In the genomic region with DNA sequence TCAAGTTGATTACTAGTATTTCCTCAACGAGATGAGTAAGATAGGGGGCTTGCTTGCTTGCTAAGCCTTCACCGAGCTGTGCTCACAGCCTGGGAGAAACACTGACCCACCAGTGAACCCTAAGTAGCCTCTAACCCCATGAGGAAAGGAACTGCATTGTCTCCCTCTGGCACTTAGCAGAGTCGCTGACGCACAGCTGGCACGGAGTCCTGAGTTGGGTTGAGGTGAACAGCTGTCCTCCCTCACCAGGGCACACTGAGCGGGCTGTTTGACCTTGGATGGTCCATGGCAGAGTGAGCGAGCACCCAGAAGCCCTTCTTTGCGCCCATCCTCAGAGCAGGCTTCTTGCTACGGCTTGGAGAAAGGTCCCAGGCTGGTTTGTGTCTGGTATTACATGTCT, we compare ENCODE assay signal across 14 mouse cellular contexts.
DNase-seq lines count a peak whose midpoint lies in the region; ATAC-seq and TF ChIP-seq lines count a peak whose summit lies in the region.
"Had no signal": no experiment of that assay in that cellular context is flagged by ENCODE, and none has a peak within 500 bp of the region (broad histone marks: within the 10 kb centered on the region; RNA-seq: fewer than 3 reads in every experiment).

No protein-coding gene starts in this region.

- H3K4me1 ChIP-seq in brown adipose tissue, adult 24 weeks (ENCODE audit: control insufficient read depth, insufficient read depth, insufficient read length, low read length), result peaks cover 48% of the 10 kb centered on the region
- peaks cover 26% of the 10 kb centered on the region for H3K4me1 ChIP-seq in intestine, embryonic 16.5 days (ENCODE audit: control insufficient read depth, insufficient read depth, low read length)

- 79% methylated on average over 9 of the region's 9 CpGs for WGBS in intestine, embryonic 16.5 days

- H3K36me3 ChIP-seq in intestine, embryonic 16.5 days (ENCODE audit: control insufficient read depth, insufficient read depth, low read length), result no peaks in the 10 kb centered on the region
- H3K36me3 ChIP-seq: forebrain, embryonic 12.5 days; heart, embryonic 13.5 days; liver, embryonic 13.5 days had no signal

- peak; percentile 64 to 69 for DNase-seq in heart, adult 18-20 months
- no peak for DNase-seq in heart, adult 8-10 months (ENCODE audit: low spot score)
- DNase-seq in left cerebral cortex, adult 2 months (ENCODE audit: extremely low spot score in 1 of 2, low spot score in 2 of 2), result no peak
- DNase-seq in left cerebral cortex, postnatal 10 days (ENCODE audit: extremely low spot score in 1 of 2, low spot score in 2 of 2), result no peak
- peak; percentile 48 to 50 for DNase-seq in heart, postnatal 36 days
- no peak for DNase-seq in ovary, postnatal 36 days (ENCODE audit: low spot score)
- DNase-seq: kidney, adult 2 months; liver, embryonic 13.5 days; right cerebral cortex, postnatal 4 days had no signal

- intact Hi-C loops in left cerebral cortex, adult 2 months (cut with DNase I), result no loop called here
- intact Hi-C loops in left cerebral cortex, postnatal 10 days (cut with DNase I), result loop anchor here (5.0 kb wide), 1 partner anchor 88 kb away; the partner anchor contains the start of gene Zfp36l2
- intact Hi-C loops in heart, postnatal 36 days (cut with DNase I), result no loop called here

- TF ChIP-seq CTCF in left cerebral cortex, adult 2 months (IDR thresholded peaks at IDR 0.05), result no peak

- H3K9ac ChIP-seq in intestine, embryonic 16.5 days (ENCODE audit: low read depth, low read length), result no peak overlapping the region
- H3K9ac ChIP-seq: forebrain, embryonic 12.5 days; liver, embryonic 13.5 days had no signal

- no peaks in the 10 kb centered on the region for H3K27me3 ChIP-seq in intestine, embryonic 16.5 days (replicated peaks; ENCODE audit: control insufficient read depth, insufficient read depth, low read length)
- H3K27me3 ChIP-seq: CH12.LX; forebrain, embryonic 12.5 days had no signal

- H3K9me3 ChIP-seq in intestine, embryonic 16.5 days (ENCODE audit: control insufficient read depth, low read length), result no peaks in the 10 kb centered on the region
- H3K9me3 ChIP-seq: forebrain, embryonic 12.5 days; heart, embryonic 13.5 days; liver, embryonic 13.5 days had no signal

- no peak overlapping the region for H3K4me3 ChIP-seq in left cerebral cortex, adult 2 months
- no peak overlapping the region for H3K4me3 ChIP-seq in brown adipose tissue, adult 24 weeks (ENCODE audit: insufficient read depth, low read depth, low read length)
- no peak overlapping the region for H3K4me3 ChIP-seq in intestine, embryonic 16.5 days (ENCODE audit: low read length)
- H3K4me3 ChIP-seq: forebrain, embryonic 12.5 days; heart, embryonic 13.5 days; liver, embryonic 13.5 days had no signal

- H3K4me2 ChIP-seq in intestine, embryonic 16.5 days (ENCODE audit: low read depth, low read length), result no peak overlapping the region
- H3K4me2 ChIP-seq: forebrain, embryonic 12.5 days; heart, embryonic 13.5 days; liver, embryonic 13.5 days had no signal

- H3K27ac ChIP-seq in left cerebral cortex, adult 2 months, result peak overlapping the region; percentile 59
- H3K27ac ChIP-seq in brown adipose tissue, adult 24 weeks (replicated peaks; ENCODE audit: low read depth, low read length), result peak overlapping the region; percentile 94
- no peak overlapping the region for H3K27ac ChIP-seq in intestine, embryonic 16.5 days (ENCODE audit: low read length)
- H3K27ac ChIP-seq: forebrain, embryonic 12.5 days; liver, embryonic 13.5 days had no signal

- no peak for ATAC-seq in intestine, embryonic 16.5 days

Comparison
In these comparisons a context has a peak if more than half of its experiments do, and no peak if none do; other contexts are left out.
1. DNase-seq: peak in heart, adult 18-20 months (2 of 2) and heart, postnatal 36 days (2 of 2); none in heart, adult 8-10 months (single experiment), left cerebral cortex, adult 2 months (0 of 2), left cerebral cortex, postnatal 10 days (0 of 2) and ovary, postnatal 36 days (single experiment).